Comparison of ENCODE assay signal across 15 mouse cellular contexts in the genomic region with DNA sequence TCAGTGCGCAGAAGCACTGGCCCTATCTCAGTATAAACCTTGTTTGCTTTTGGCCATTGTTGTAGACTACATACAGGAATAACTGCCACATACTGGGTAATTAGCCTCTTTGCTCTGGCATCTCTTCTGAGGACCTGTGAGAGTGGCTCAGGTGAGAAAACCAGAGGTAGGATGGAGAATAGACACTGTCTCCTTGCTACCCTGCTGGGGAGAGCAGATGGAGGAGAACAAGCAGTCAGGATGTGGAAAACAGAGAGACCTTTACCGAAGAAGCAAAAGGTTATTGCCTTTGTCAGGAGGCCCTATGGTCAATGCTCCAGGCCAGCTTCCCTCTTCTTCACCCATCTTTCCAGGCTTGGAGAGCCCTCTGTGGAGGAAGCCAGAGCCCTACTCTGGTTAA.
A peak's percentile ranks its signal among the peaks of the same experiment; 100 is the strongest.
DNase-seq lines count a peak whose midpoint lies in the region; ATAC-seq lines count a peak whose summit lies in the region.
"Had no signal": no experiment of that assay in that cellular context is flagged by ENCODE, and none has a peak within 500 bp of the region (broad histone marks: within the 10 kb centered on the region; RNA-seq: fewer than 3 reads in every experiment).

No protein-coding gene starts in this region.

- ATAC-seq in lung, embryonic 15.5 days (ENCODE audit: borderline replicate concordance, extremely low read depth, low FRiP score, low TSS enrichment), result no peak
- ATAC-seq in forebrain, embryonic 12.5 days (ENCODE audit: low FRiP score), result no peak
- no peak for ATAC-seq in limb, embryonic 15.5 days (ENCODE audit: insufficient number of reproducible peaks, low FRiP score, low TSS enrichment, low read depth)
- ATAC-seq: intestine, embryonic 15.5 days had no signal

- H3K4me1 ChIP-seq in lung, embryonic 15.5 days, result peaks cover 68% of the 10 kb centered on the region
- H3K4me1 ChIP-seq in forebrain, embryonic 12.5 days, result peaks cover 77% of the 10 kb centered on the region
- H3K4me1 ChIP-seq in limb, embryonic 15.5 days, result peaks cover 90% of the 10 kb centered on the region
- H3K4me1 ChIP-seq: liver, embryonic 15.5 days had no signal

- no peak overlapping the region for H3K4me3 ChIP-seq in lung, embryonic 15.5 days
- no peak overlapping the region for H3K4me3 ChIP-seq in forebrain, embryonic 12.5 days (replicated peaks)
- H3K4me3 ChIP-seq in limb, embryonic 15.5 days, result no peak overlapping the region
- H3K4me3 ChIP-seq: intestine, embryonic 15.5 days; liver, embryonic 15.5 days; neural tube, embryonic 13.5 days had no signal

- H3K9ac ChIP-seq in lung, embryonic 15.5 days, result no peak overlapping the region
- H3K9ac ChIP-seq in forebrain, embryonic 12.5 days, result peak overlapping the region; percentile 33; the same call in 1 of the 2 replicates
- H3K9ac ChIP-seq in limb, embryonic 15.5 days, result no peak overlapping the region
- H3K9ac ChIP-seq: intestine, embryonic 15.5 days; liver, embryonic 15.5 days; neural tube, embryonic 13.5 days had no signal

- no peak overlapping the region for H3K4me2 ChIP-seq in lung, embryonic 15.5 days
- 0 out of 2 replicates have a peak overlapping the region, but pooled peaks have one; percentile 4 for H3K4me2 ChIP-seq in forebrain, embryonic 12.5 days
- H3K4me2 ChIP-seq in limb, embryonic 15.5 days, result no peak overlapping the region
- H3K4me2 ChIP-seq: intestine, embryonic 15.5 days; liver, embryonic 15.5 days; neural tube, embryonic 13.5 days had no signal

- peak overlapping the region; percentile 92 for H3K27ac ChIP-seq in lung, embryonic 15.5 days
- H3K27ac ChIP-seq in forebrain, embryonic 12.5 days, result peak overlapping the region; percentile 87
- peak overlapping the region; percentile 87 for H3K27ac ChIP-seq in limb, embryonic 15.5 days
- H3K27ac ChIP-seq: liver, embryonic 15.5 days had no signal

- peaks cover 30% of the 10 kb centered on the region for H3K27me3 ChIP-seq in lung, embryonic 15.5 days
- H3K27me3 ChIP-seq in forebrain, embryonic 12.5 days, result peaks cover 76% of the 10 kb centered on the region
- H3K27me3 ChIP-seq in limb, embryonic 15.5 days, result no peaks in the 10 kb centered on the region
- H3K27me3 ChIP-seq: liver, embryonic 15.5 days had no signal

- 81% methylated on average over 2 of the region's 2 CpGs for WGBS in lung, embryonic 15.5 days
- 79% methylated on average over 2 of the region's 2 CpGs for WGBS in forebrain, embryonic 12.5 days
- WGBS in limb, embryonic 15.5 days, result 78% methylated on average over 2 of the region's 2 CpGs

- H3K36me3 ChIP-seq in lung, embryonic 15.5 days, result no peaks in the 10 kb centered on the region
- no peaks in the 10 kb centered on the region for H3K36me3 ChIP-seq in forebrain, embryonic 12.5 days (replicated peaks)
- H3K36me3 ChIP-seq in limb, embryonic 15.5 days, result no peaks in the 10 kb centered on the region
- H3K36me3 ChIP-seq: intestine, embryonic 15.5 days; liver, embryonic 15.5 days; neural tube, embryonic 13.5 days had no signal

- peak; percentile 37 for DNase-seq in cerebellum, adult 9-11 months
- no peak for DNase-seq in cerebellum, postnatal 14 days
- DNase-seq in lung, postnatal 36 days, result no peak
- DNase-seq in thymus, postnatal 14 days, result no peak
- DNase-seq in spleen, postnatal 14 days (ENCODE audit: low spot score in 2 of 2), result no peak
- DNase-seq: adrenal gland, postnatal 36 days; cerebellum, adult 11 months; heart, postnatal 10 days; spleen, adult 18-20 months had no signal

- no peaks in the 10 kb centered on the region for H3K9me3 ChIP-seq in lung, embryonic 15.5 days
- H3K9me3 ChIP-seq in forebrain, embryonic 12.5 days, result no peaks in the 10 kb centered on the region
- H3K9me3 ChIP-seq in limb, embryonic 15.5 days, result no peaks in the 10 kb centered on the region
- H3K9me3 ChIP-seq: intestine, embryonic 15.5 days; liver, embryonic 15.5 days; neural tube, embryonic 13.5 days had no signal
